Mouse (Mus musculus) midbrain, embryonic 12.5 days (tissue): ENCODE measurements at regions not wholly inside any gene's neighbourhood (a gene's known extent, or its start where the extent isn't known, plus 50 kb on each side); places are given as distances from the start of the nearest gene placed in this dataset.

Source experiments
- ATAC-seq: fragments of 200-750 bp; cut with Nextera tagmentation; 2 replicates; pipeline ENCODE4 v1.8.0; 2017; ENCODE audit warnings: low read depth, moderate TSS enrichment, moderate library complexity; ENCODE audit not compliant: low FRiP score
- H3K27ac ChIP-seq: fragments of 300-500 bp; sonication (generic); replicated peaks from 2 replicates; pipeline ENCODE4 v1.5.1; 2016; ENCODE audit warnings: mild to moderate bottlenecking
- H3K27me3 ChIP-seq: fragments of 300-500 bp; sonication (generic); 2 replicates; pipeline ENCODE4 v1.6.1; 2016; ENCODE audit warnings: mild to moderate bottlenecking
- H3K36me3 ChIP-seq: fragments of 300-500 bp; sonication (generic); 2 replicates; pipeline ENCODE4 v1.6.1; 2016
- H3K4me1 ChIP-seq: fragments of 300-500 bp; sonication (generic); 2 replicates; pipeline ENCODE4 v1.6.1; 2016
- H3K4me2 ChIP-seq: fragments of 300-500 bp; sonication (generic); replicated peaks from 2 replicates; pipeline ENCODE4 v1.6.1; 2016; ENCODE audit warnings: mild to moderate bottlenecking, moderate library complexity
- H3K4me3 ChIP-seq: fragments of 300-500 bp; sonication (generic); 2 replicates; pipeline ENCODE4 v1.5.1; 2016; ENCODE audit warnings: mild to moderate bottlenecking
- H3K9ac ChIP-seq: fragments of 300-500 bp; sonication (generic); replicated peaks from 2 replicates; pipeline ENCODE4 v1.6.1; 2016; ENCODE audit warnings: mild to moderate bottlenecking, moderate library complexity
- H3K9me3 ChIP-seq: fragments of 300-500 bp; sonication (generic); 2 replicates; pipeline ENCODE4 v1.6.1; 2016; ENCODE audit warnings: mild to moderate bottlenecking
- WGBS: fragments of 180-500 bp; shearing (Covaris S2); methylation state at CpG from one replicate; pipeline ENCODE4 v1.1.7; 2016; 5-methylcytosine and 5-hydroxymethylcytosine counted together

DNA sequence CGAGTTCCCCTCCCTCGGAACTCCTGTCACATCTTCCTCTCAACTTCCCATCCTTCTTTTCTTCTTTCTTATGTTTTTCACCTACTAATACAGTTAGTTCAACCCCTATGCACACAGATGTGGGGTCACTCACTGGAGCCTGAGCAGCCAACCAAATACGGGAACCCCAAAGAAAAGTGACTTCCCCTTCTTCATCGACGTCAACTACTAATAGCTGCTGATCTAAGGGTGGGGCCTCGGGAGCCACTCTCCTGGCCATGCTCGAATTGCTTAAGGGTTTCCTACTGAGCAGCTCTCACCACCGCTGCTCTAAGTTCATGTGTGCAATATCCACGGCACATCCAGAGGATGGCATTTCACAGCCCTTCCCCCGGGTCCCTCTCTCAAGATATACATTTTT is 340.9 kb upstream of the Maf start:
- Histone ChIP-seq H3K4me1 (peaks cover 7% of the 10 kb centered on the region), H3K27me3 (peaks cover 43% of the 10 kb centered on the region), H3K4me2 (no peak overlapping the region), H3K9ac (no peak overlapping the region), H3K36me3 (no peaks in the 10 kb centered on the region), H3K4me3 (no peak overlapping the region), H3K9me3 (no peaks in the 10 kb centered on the region), H3K27ac (no peak overlapping the region)
- no peak for ATAC-seq
- WGBS, result 83% methylated on average over 10 of the region's 10 CpGs

DNA sequence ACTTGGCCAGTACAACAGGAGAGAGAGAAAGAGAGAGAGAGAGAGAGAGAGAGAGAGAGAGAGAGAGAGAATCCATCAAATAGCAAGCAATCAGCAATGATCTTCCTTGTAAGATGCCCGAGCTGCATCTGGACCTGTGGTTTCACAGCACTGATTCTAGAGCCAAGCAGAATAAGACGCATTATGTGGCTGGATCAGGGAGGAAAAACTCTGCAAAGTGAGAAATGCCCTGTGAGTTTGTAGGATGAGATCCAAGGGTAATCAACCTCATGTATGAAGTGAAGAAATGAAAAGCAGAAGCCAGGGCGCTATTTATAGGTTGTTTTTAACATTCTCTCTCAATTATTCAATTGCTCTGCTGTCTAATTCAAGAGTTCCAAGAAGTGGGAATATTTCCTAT is 339.3 kb upstream of the Maf start:
- no peak overlapping the region for H3K4me2 ChIP-seq
- H3K27ac ChIP-seq, result no peak overlapping the region
- no peak overlapping the region for H3K9ac ChIP-seq
- peaks cover 31% of the 10 kb centered on the region for H3K27me3 ChIP-seq
- ATAC-seq, result no peak
- 87% methylated on average over 3 of the region's 3 CpGs for whole genome bisulfite sequencing
- H3K9me3 ChIP-seq, result no peaks in the 10 kb centered on the region
- no peaks in the 10 kb centered on the region for H3K36me3 ChIP-seq
- no peaks in the 10 kb centered on the region for H3K4me1 ChIP-seq
- no peak overlapping the region for H3K4me3 ChIP-seq

DNA sequence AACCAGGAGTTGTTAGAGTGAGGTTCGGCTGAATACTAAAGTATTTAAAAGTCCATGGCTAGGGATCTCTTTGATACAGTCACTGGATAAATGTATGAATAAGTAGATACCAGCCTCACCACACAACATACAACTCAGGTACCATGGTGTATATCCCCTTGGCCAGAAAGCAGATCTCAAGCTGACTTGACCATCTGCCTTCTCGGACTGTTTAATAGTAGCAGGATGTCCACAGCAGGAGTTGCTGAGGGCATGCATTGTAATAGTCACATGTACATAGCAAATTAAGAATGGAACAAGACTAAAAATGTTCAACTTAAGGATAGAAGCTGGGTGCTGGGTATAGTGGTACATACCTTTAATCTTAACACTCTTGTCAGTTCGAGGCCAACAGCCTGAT is 337.9 kb upstream of the Maf start:
- 89% methylated on average over 3 of the region's 3 CpGs for WGBS
- Histone ChIP-seq H3K9ac (no peak overlapping the region), H3K36me3 (no peaks in the 10 kb centered on the region), H3K4me3 (no peak overlapping the region), H3K27ac (no peak overlapping the region), H3K4me1 (no peaks in the 10 kb centered on the region), H3K27me3 (peaks cover 19% of the 10 kb centered on the region), H3K9me3 (no peaks in the 10 kb centered on the region), H3K4me2 (no peak overlapping the region)
- no peak for ATAC-seq

DNA sequence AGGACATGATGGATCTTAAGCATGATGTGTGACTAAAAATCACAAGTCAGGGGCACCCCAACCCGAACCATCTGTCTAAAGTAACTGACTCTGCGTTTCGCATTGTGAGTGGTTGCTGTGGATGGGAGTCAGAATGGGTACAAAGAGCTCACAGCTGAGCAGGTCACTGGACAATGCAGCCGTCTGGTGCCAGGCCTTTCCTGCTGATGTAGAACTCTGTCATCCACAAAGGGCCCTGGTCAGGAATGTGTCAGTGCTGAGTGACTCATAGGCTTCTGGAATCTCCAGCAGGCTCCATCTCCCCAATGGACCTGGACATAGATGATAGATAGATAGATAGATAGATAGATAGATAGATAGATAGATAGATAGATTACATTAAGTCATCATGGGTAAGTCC is 335.8 kb upstream of the Maf start:
- Histone ChIP-seq H3K4me1 (no peaks in the 10 kb centered on the region), H3K9ac (no peak overlapping the region), H3K27me3 (peaks cover 6% of the 10 kb centered on the region; the same call in 1 of the 2 replicates), H3K4me2 (no peak overlapping the region), H3K4me3 (no peak overlapping the region), H3K9me3 (no peaks in the 10 kb centered on the region), H3K27ac (no peak overlapping the region), H3K36me3 (no peaks in the 10 kb centered on the region)
- ATAC-seq, result no peak
- WGBS, result 82% methylated on average over 4 of the region's 4 CpGs

DNA sequence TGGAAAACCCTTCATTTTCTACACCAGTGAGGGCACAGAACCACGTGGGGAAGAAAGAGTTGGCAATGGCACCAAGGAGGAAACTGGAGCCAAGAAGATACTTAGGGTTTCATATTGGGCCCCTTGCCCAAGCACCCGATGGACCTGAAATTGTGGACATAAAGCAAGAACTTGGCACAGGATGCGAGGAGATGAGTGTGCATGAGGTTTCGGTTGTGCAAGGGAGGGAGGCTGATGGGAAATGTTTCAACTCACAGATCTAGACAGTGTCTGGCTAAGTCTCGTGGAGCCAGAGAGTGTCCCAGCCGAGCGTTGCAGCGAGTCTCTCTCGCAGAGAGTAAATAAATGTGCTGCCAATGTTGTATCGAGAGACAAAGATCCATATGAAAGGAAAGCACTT is 323.4 kb upstream of the Maf start:
- H3K9me3 ChIP-seq, result no peaks in the 10 kb centered on the region
- H3K27me3 ChIP-seq, result no peaks in the 10 kb centered on the region
- no peak overlapping the region for H3K4me2 ChIP-seq
- H3K36me3 ChIP-seq, result no peaks in the 10 kb centered on the region
- WGBS, result 88% methylated on average over 10 of the region's 10 CpGs
- H3K4me3 ChIP-seq, result no peak overlapping the region
- no peak overlapping the region for H3K27ac ChIP-seq
- ATAC-seq, result no peak
- H3K4me1 ChIP-seq, result no peaks in the 10 kb centered on the region
- no peak overlapping the region for H3K9ac ChIP-seq

DNA sequence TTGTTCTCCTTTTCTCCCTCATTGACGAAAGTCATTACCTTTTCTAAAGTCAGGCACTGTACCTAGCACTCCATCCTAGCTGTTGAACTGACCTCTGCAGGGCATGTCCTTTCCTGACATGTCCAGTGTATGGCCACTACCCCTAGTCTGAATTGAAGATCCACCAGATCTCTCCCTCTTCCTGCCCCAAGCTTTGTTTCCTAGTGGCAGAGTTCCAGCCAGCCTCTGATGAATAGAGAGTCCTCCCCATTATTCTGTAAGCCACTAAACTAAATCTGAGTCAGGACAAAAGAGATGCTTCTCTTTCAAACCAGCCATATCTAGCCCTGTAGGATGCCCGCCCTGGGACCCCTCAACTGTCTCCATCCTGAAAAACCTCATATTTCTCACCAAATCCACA is 317.7 kb upstream of the Maf start:
- no peak for ATAC-seq
- Histone ChIP-seq H3K36me3 (no peaks in the 10 kb centered on the region), H3K9ac (no peak overlapping the region), H3K4me3 (no peak overlapping the region), H3K27me3 (no peaks in the 10 kb centered on the region), H3K4me2 (no peak overlapping the region), H3K27ac (no peak overlapping the region), H3K9me3 (no peaks in the 10 kb centered on the region), H3K4me1 (peaks cover 5% of the 10 kb centered on the region; the same call in 1 of the 2 replicates)
- 79% methylated on average over 2 of the region's 2 CpGs for WGBS

DNA sequence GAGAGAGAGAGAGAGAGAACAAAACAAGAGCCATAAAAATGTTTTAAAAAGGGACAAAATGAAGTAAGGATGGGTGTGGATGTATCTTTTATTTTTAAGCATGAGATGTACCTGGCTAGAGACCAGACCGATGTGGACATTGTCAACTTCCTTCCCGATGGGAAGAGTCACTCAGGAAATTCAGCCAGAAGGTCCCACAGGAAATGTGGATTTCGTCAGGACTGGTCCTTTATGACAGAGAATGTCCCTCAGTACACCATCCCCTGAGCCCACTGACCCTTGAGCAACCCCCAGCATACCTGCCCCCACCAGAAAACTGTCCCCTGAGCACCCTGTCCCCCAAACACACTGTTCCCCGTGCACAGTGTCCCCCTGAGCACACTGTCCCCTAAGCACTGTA is 317.2 kb upstream of the Maf start:
- no peak for ATAC-seq
- peaks cover 5% of the 10 kb centered on the region; the same call in 1 of the 2 replicates for H3K4me1 ChIP-seq
- H3K27ac ChIP-seq, result no peak overlapping the region
- H3K4me3 ChIP-seq, result no peak overlapping the region
- 85% methylated on average over 4 of the region's 4 CpGs for WGBS
- no peaks in the 10 kb centered on the region for H3K27me3 ChIP-seq
- H3K9me3 ChIP-seq, result no peaks in the 10 kb centered on the region
- no peaks in the 10 kb centered on the region for H3K36me3 ChIP-seq
- H3K4me2 ChIP-seq, result no peak overlapping the region
- no peak overlapping the region for H3K9ac ChIP-seq

DNA sequence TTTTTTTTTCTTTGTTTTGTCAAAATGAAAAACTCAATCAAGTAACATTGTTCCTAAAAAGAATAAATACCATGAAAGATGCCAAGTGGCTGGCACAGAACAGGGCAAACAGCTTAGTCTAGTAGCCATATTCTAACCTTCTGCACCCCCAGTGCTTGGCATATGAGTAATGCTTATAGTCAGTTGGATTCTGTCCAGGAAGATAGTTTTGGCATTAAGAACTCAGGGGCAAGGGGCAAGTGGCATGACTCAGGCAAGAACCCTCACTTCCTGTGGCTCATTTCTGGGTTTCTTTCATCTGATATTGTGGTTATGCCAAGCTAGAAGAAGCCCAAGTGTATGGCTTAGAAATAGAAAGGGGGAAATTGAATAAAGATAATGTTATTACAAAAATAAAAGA is 314.1 kb upstream of the Maf start:
- H3K36me3 ChIP-seq, result no peaks in the 10 kb centered on the region
- no peaks in the 10 kb centered on the region for H3K9me3 ChIP-seq
- H3K4me3 ChIP-seq, result no peak overlapping the region
- H3K9ac ChIP-seq, result no peak overlapping the region
- peaks cover 5% of the 10 kb centered on the region; the same call in 1 of the 2 replicates for H3K4me1 ChIP-seq
- no peak overlapping the region for H3K27ac ChIP-seq
- no peak for ATAC-seq
- no peak overlapping the region for H3K4me2 ChIP-seq
- H3K27me3 ChIP-seq, result no peaks in the 10 kb centered on the region

DNA sequence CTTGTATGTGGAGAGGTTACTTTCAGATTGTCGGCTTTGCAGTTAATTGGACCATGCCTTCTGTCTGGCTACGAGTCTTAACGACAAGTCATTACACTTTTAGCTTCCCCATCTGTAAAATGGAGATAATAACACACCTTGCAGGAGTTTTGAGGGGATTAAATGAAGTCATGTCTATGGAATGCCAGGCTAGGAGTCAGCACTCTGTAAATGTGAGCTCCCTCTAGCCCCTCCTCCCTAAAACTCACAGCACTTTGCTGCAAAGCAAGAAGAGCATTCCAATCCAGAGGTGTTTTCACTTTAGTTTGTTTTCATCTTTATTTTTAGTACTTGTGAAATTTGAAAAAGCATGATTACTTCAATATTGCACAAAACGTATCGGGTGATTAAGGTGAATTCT is 287.7 kb upstream of the Maf start:
- no peak for ATAC-seq
- H3K4me3 ChIP-seq, result no peak overlapping the region
- H3K36me3 ChIP-seq, result no peaks in the 10 kb centered on the region
- 81% methylated on average over 5 of the region's 5 CpGs for WGBS
- H3K4me2 ChIP-seq, result no peak overlapping the region
- H3K4me1 ChIP-seq, result no peaks in the 10 kb centered on the region
- no peaks in the 10 kb centered on the region for H3K27me3 ChIP-seq
- no peak overlapping the region for H3K27ac ChIP-seq
- H3K9me3 ChIP-seq, result no peaks in the 10 kb centered on the region
- no peak overlapping the region for H3K9ac ChIP-seq

DNA sequence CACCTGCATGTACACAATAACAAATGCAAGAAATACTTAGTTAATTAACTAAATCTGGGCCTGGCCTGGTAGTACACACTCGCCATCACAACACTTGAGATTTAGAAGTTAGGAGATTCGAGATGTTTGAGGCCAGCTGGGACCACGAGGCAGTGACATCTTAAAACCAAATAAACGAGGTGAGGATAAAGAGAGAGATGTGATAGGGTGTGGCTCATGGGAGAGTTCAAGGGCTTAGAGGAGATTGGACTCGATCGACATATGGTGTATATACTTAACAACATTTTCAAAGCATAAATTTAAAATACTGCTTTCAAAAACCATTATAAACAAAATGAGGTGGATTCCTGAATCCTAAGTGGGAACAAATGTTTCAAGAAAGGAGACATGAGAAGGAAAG is 284.4 kb upstream of the Maf start:
- H3K9ac ChIP-seq, result no peak overlapping the region
- H3K27ac ChIP-seq, result no peak overlapping the region
- no peaks in the 10 kb centered on the region for H3K27me3 ChIP-seq
- 82% methylated on average over 6 of the region's 6 CpGs for WGBS
- H3K36me3 ChIP-seq, result no peaks in the 10 kb centered on the region
- no peak for ATAC-seq
- no peaks in the 10 kb centered on the region for H3K4me1 ChIP-seq
- no peak overlapping the region for H3K4me3 ChIP-seq
- H3K4me2 ChIP-seq, result no peak overlapping the region
- no peaks in the 10 kb centered on the region for H3K9me3 ChIP-seq

DNA sequence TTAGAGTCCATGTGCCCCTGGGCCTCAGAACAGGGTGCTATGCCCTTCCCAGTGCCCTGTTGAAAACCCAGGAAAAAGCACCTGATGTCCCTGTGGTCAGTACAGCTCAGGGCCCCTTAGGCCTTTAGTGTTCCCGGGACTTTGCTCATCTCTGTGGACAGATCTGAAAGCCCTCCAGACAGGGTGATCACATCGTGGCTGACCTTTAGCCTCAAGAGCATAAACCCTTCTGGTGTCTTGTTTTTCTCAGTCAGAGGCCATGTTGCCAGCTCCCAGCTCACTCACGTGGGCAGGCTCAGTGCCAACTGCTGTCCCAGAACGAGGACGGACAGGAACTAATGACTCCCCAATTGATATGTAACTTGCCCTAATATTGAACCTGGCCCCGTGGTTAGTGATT is 275.8 kb upstream of the Maf start:
- ATAC-seq, result no peak

DNA sequence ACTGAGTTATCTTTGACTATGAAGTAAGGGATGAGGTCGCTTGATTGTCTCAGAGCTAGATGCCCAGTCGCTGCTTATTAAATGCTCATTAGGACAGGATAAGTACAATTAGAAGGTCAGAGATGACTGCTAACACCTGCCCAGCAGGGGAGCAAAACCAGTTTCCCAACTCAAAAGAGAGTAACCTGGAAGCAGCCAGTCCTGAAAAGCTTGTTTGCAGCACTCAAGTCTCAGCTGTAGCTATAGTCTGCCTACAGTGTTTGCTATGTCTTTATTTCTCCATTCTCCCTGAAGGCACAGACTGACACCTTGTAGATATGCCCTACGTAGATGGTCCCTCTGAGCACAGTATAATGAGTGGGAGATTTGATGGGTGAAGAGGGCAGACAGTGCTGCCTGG is 274.7 kb upstream of the Maf start:
- no peaks in the 10 kb centered on the region for H3K36me3 ChIP-seq
- no peaks in the 10 kb centered on the region for H3K27me3 ChIP-seq
- 85% methylated on average over 3 of the region's 3 CpGs for WGBS
- no peaks in the 10 kb centered on the region for H3K9me3 ChIP-seq
- no peak overlapping the region for H3K9ac ChIP-seq
- no peak for ATAC-seq
- no peaks in the 10 kb centered on the region for H3K4me1 ChIP-seq
- no peak overlapping the region for H3K27ac ChIP-seq
- H3K4me3 ChIP-seq, result no peak overlapping the region
- no peak overlapping the region for H3K4me2 ChIP-seq

More for the DNA sequence above, 275.8 kb upstream of the Maf start:
- no peak overlapping the region for H3K4me3 ChIP-seq
- H3K36me3 ChIP-seq, result no peaks in the 10 kb centered on the region
- no peaks in the 10 kb centered on the region for H3K9me3 ChIP-seq
- no peak overlapping the region for H3K4me2 ChIP-seq
- H3K27me3 ChIP-seq, result no peaks in the 10 kb centered on the region
- no peak overlapping the region for H3K9ac ChIP-seq
- H3K27ac ChIP-seq, result no peak overlapping the region
- WGBS, result 83% methylated on average over 6 of the region's 6 CpGs
- H3K4me1 ChIP-seq, result no peaks in the 10 kb centered on the region

DNA sequence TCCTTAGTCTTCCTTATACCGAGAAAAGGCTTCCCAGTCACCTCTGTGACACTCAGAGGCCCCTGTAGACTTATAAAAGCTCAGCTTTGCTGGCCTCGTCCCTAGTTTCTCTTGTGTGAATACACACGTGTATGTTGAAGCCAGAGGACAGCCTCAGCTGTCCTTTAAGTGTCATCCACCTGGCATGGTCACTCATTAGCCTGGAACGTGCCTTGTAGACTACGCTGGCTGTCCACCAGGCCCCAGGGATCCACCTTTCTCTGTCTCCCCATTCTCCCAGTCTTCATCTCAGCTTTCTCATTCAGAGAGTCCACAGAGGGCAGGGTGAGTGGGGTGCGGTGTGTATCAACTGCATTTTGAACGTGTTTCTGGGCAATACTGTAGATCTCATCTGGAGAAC is 273.8 kb upstream of the Maf start:
- Histone ChIP-seq H3K4me2 (no peak overlapping the region), H3K27me3 (no peaks in the 10 kb centered on the region), H3K9ac (no peak overlapping the region), H3K9me3 (no peaks in the 10 kb centered on the region), H3K4me3 (no peak overlapping the region), H3K36me3 (no peaks in the 10 kb centered on the region), H3K27ac (no peak overlapping the region), H3K4me1 (no peaks in the 10 kb centered on the region)
- 84% methylated on average over 7 of the region's 7 CpGs for WGBS
- ATAC-seq, result no peak
